Mouse (Mus musculus): ENCODE results near the gene Polr2h.

DNA sequence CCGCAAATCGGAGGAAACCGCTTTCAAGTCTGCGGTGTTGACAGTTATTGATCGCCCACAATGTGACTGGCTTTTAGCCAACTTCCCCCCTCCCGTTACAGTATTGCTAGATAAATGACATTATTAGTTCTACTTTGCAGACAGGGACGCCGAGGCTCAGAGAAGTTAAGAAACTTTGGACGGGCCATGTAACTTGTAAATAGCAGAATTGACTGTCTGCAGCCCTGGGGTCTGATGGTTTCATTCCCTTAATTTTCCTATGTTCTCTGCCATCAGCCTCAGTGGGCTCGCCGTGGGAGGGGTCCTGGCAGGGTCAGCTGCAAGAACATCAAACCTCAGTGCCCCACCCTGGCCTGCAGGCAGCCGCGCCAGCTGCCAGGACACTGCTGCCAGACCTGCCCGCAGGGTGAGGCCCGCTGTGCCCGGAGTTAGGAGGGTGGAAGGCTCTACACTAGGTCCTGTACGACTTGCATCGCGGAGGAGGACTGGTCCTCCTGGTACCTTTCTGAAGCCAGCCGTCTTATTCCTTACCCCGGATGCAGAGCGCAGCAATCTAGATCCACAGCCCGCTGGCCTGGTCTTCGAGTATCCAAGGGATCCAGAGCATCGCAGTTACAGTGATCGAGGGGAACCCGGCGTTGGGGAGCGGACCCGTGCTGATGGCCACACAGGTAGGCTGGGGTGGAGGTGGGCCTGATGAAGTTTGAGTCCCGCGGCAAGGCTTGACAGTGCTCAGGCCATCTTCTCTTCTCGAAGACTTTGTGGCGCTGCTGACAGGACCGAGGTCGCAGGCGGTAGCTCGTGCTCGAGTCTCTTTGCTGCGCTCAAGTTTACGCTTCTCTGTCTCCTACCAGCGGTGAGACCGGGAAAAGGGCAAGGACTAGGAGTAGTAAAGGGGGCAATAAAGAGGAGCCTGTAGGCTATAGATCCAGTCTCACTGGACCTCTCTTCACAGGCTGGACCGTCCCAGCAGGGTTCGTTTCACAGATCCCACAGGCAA lies 16.6 kb downstream of the Polr2h start, which contains the start of gene Thpo:
- TF ChIP-seq CTCF (IDR thresholded peaks at IDR 0.05; ENCODE audit: control insufficient read depth, insufficient read depth, insufficient replicate concordance, low read depth, low read length) (no peak), POLR2A (IDR thresholded peaks at IDR 0.05; ENCODE audit: control insufficient read depth, low read depth, low read length) (no peak)

Data from testis, adult 2 months (tissue).